Mouse (Mus musculus) spleen, postnatal 14 days (tissue): ENCODE measurements around the gene Rbpjl.
A peak's percentile ranks its signal among the peaks of the same experiment; 100 is the strongest.

ENCODE experiments used
- DNase-seq, 2 experiments: peaks; one replicate each; pipeline ENCODE4 v3.0.0; 2021 to 2022; ENCODE audit warnings: low spot score in 2 of 2

The Rbpjl gene

DNA sequence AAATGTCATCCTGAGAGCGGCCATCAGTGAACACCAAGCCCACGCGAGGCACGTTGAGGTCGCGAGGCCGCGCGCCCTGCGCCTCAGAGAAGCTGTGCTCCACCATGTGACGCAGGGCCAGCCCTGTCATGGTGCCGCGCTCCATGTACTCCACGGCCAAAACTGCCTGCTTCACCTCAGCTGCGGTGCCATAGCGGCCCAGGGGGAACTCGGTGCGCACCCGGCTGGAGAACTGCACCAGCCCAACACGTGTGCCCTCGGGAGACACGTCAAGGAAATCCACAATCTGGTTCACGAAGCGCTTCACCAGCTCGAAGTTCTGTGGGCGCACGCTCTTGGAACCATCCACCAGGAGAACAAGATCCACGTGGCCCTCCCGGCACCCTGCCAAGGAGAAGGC lies 9.8 kb upstream of the Rbpjl start:
- no peak for DNase-seq

DNA sequence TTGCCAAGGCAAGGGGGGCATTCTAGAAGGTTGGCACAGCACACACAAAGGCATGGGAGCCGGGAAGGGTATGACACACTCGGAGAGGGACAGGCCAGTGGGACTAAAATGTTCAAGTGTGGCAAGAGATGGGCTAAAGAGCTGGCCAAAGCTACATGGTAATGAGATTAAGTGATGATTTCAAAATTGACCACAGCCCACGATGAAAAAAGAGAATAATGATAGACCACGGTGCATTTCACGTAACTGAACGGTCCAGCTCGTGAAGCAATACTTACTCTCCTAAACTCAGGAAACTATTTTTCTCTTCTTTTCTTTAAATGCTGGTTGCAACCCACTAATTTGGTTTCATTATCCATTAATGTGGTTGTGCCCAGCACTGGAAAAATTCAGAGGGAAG lies 6.9 kb upstream of the Rbpjl start:
- DNase-seq, result no peak

DNA sequence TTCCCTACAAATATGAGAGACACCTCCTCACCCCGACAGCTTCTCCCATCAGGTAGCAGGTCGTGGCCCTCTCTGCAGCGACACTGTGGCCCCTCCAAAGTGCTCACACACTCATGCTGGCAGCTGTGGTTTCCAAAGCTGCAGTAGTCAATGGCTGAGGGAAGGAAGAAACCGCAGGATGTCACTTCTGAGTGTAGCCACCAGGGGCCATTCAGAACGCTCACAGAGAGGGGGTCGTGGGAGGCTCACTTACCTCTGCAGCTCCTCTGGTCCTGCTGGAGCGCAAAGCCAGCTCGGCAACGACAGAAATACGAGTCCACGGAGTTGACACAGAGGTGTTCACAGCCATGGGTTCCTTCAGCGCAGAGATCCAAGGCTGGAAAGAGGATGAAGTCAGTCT lies 6.0 kb upstream of the Rbpjl start:
- no peak for DNase-seq

DNA sequence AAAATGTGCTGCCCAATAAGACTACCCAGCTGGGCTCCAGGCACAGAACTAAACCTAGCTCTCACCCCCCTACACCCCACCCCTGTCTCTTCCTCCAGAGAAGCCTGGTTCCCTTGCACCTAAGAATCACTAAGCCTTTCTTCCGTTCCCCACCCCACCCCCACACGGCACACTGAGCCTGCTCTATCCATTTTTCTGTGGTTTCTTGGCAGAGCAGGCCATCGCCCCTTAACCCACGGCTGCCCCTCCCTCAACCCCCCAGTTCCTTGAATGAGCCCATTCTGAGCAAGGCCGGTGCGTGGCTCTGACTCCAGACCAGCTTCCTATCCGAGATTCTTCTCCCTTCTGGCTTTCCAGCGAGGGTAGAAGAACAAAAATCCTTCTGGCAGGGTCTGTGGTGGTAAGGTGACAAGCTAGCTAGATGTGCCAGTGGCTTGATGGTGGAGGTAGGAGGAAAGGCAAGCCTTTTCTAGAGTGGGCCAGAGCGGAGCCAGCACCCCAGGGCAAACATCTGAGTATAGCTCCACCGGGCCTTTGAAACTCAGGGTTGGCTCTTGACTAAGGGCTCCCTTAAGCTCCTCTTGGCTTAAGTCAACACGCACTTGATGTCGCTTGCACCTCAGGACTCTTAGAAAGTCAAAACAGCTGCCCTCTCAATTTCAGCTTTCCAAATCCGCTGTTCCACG lies 598 bp downstream of the Rbpjl start:
- DNase-seq, result no peak

DNA sequence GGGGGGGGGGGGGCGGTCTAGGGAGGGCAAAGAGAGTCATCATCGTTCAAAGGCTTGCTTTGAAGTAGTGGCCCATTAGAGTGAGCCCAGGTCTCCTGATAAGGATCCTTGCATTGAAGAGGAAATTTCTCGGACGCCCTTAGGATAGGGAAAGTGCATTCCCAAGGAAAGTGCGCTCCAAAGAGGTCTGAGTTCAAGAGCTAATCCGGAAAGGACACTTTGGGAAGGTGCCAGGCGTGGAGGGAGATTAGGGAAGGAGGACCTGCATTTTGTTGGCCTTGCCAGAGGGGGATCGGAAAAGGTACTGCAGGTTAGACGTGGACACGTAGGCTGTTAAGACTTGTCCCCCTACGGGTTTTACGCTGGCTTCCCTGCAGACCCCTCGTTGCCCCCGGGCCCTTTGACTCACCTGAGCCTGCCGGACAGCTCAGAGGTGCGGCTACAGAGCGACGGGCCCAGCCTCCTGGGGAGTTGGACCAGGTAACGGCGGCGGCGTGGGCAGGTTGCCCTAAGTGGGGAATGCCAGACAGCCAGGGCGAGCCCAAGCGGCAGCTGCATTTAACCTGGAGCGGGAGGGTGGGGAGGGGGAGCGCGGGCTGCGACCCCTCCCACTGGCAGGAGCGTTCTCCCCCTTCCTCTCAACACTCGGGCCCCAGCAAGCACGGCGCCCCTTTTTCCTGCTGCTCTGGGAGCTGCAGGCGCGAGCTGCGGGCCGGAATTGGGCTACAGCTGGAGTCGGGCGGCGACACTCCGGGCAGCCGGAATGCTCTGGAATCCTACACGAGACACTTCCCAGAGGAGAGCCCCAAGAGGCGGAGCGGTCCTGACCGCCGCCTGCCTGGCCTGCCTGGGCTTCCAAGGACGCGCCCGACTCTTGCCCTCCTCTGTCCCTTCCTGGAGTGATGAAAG lies 1.4 kb downstream of the Rbpjl start:
- DNase-seq, result no peak

DNA sequence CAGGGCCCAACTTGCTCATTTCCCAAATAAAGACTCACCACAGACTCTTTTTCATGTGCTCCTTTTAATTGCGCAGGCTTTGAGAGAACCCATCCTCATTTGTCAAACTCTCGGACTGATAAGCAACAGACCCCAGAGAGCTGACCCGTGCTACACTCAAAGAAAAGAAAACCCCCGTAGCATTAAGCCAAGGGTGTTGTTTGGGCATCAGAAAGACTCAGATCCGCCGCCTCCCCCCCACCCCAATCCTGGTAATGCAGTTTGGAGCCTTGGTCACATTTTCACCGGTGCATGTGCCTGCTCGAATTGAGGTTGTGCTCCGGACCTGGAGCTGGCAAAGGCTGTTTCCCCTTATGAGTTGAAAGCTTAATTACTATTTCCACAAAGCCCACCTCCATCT lies 2.1 kb downstream of the Rbpjl start, which contains the start of gene Matn4:
Matn4 (minus strand) TSS at position 101 of the 400 bp plus-strand sequence.
- no peak for DNase-seq

DNA sequence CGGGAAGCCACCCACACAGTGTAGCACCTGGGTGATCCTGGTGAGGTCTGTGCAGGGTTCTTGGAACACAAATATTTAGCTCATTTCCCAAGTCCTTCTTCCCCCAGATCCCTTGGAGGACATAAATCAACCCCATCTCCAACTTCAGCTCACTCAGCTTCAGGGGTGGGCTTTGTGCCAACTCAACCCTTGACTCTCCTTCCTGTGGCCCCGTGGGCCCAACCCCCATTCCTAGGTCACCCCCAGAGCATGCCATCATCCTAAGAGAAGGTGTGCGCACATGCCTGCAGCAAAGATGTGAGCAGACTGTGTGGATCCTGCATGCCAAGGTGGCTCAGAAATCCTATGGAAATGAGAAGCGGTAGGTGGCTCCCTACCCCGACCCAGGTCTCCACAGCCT lies 2.6 kb downstream of the Rbpjl start:
- DNase-seq, result no peak

DNA sequence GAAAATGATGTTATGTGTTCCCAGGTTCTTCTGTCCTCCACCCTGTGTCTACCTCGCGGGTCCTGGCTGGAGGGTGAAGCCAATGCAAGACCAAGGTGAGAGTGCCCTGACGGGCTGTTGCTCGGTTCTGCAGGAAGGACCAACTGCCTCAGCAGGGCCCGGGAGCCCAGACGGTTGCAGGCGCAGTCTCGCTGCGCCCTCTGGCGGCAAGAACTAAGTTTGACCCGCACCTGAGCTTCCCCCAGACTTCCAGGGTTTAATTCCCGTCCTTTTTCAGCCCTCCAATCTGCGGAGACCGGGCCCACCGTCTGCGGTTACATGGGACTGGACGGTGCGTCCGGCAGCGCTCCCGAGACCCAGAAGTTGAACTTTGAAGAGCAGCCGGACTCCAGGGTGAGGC lies 4.8 kb downstream of the Rbpjl start:
- peak in 1 of 2 experiments; percentile 44 for DNase-seq

DNA sequence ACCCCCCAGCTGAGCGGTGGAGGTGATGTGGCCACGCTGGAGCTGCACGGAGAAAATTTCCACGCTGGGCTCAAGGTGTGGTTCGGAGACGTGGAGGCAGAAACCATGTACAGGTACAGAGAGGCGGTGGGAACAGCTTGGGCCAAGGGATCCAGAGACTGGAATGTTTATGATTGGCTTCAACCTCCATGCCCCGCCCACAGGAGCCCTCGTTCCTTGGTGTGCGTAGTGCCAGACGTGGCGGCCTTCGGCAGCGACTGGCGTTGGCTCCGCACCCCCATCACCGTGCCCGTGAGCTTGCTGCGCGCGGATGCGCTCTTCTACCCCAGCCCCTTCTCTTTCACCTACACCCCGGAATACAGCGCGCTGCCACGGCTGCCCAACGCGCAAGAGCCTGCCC lies 11.2 kb downstream of the Rbpjl start:
- no peak for DNase-seq

DNA sequence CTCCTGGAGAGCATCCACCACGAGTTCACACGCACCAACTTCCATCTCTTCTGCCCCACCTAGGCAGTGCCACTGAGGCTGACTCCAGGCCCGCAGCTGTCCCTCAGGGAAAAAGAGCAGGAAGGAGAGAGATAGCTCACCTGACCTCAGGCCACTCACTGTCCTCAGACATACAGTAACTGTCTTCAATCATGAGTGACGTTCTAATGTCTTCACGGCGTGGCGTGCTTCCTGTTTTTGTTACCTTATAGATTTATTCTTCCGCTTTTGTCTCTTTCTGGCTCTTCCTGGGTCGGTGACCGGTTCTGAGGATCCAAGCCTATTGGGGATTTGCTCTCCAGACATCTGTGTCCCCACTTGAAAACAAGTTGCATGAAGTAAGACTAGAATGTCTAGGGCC lies 11.6 kb downstream of the Rbpjl start:
- no peak for DNase-seq

DNA sequence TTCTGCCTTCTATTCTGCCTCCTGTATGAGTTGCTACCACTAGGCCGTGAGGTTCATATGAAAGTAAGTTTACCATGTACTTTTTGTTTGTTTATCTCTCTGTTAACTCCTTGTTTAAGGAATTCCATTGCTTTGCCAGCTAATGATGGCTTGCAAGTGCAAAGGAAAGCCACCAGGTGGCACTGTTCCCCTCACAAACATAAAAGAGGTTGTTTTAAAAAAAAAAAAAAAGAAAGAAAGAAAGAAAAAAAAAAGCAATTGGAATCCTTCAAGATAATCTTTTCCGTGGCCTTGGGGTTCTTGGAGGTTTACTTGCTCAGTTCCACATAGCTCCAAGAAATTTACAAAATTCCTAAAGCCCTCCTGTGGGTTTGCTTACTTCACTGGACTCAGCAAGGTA lies 14.3 kb downstream of the Rbpjl start:
- no peak for DNase-seq

DNA sequence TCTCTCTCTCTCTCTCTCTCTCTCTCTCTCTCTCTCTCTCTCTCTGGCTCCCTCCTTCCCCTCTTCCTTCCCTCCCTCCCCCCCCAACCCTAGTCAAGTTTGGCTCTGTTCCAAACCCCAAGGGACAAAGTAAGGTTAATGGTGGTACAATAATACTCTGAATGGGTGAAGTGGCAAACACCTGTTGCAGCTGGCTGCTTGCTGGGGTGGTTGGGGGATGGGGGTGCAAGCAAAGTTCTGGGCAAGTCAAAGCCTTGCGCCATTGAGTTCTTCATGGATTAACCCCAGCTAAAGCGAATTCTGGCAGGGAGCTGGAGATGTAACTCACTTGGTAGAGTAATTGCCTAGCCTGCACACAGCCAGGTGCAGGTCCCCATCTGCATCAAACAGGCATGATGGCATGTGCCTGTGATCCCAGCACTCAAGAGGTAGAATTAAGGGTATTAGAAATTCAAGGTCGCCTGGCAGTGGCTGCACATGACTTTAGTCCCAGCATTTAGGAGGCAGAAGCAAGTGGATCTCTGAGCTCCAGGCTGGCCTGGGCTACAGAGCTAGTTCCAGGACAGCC lies 15.5 kb downstream of the Rbpjl start:
- DNase-seq, result no peak

DNA sequence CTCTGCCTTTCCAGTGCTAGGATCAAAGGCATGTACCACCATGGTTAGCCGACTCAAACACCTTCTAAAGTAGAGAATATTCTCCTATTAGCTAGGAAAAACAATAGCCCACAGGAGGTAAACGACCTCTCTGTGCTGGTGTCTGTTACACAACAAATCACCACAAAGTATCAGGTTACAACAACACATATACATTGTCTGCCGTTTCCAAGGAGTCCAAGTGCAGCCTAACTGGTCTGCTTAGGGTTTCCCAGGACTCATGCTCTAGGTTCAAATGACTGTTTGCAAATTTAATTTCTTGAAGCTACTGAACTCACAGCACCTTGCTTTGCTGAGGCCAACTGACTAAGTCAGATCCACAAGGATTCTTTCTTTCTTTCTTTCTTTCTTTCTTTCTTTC lies 16.5 kb downstream of the Rbpjl start:
- DNase-seq, result no peak

DNA sequence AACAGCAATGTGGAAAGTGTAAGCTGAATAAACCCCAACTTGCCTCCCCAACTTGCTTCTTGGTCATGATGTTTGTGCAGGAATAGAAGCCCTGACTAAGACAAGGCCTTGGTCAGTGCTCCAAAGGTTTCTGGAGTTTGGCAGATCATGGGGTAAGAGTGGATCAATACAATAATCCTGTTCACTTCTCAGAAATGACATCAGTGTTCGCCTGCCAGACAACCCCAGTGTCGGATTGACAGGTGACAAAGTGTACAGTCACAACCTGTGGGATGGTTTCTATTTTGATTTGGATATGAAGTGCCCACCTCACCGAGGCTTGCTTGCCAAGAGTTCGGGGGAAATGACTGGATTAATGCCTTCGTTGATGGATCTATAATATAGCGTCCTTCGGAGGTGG lies 18.4 kb downstream of the Rbpjl start:
- no peak for DNase-seq

DNA sequence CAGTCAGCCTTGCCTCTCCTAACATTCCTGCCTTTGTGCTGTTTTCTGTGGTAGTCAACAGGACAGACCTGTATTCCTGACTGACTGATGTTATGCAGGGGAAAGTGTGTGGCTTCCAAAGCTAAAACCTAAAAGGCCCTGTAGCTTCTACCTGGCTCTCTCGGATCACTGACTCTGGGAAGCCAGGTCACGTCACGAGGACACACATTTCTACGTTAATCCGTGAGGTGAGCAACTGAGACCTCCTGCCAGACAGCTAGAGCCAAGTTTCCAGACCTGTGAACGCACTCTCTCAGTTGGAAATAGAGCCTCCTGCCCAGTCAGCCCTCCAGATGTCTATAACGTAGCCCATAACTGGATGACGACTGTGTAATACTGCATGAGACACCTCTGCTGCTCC lies 19.0 kb downstream of the Rbpjl start:
- no peak for DNase-seq

DNA sequence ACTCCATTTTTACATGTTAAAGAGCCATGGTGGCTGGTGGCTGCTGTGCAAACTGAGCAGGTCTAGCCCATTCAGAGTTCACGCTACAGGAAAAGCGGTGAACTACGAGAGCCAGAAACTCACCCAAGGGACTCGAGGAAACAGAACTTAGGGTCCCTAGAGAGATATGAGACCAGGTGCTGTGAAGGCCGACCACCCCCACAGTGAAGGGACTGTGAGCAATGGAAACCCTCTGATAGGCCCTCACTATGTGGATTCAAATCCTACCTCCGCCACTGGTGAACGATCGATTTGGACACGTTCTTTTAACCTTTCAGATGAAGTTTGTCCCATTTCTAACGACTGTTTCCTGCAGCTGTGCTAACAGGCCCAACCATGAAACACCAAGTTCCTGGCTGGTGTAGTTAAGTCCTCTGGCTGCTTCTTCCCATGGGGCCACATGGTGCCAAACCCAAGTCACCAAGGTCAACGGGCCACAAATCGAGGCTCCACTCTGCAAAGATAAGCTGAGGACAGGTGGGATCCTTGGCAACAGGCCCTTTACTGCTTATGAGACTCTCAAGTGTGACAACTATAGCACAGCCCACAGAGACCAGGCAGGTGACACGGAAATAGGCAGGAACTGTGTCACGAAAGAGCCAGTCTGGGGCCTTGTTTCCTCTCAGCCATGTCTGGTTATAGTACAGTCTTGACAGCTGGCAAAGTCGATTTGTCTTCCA lies 19.9 kb downstream of the Rbpjl start:
- DNase-seq, result peak in 1 of 2 experiments; percentile 32

DNA sequence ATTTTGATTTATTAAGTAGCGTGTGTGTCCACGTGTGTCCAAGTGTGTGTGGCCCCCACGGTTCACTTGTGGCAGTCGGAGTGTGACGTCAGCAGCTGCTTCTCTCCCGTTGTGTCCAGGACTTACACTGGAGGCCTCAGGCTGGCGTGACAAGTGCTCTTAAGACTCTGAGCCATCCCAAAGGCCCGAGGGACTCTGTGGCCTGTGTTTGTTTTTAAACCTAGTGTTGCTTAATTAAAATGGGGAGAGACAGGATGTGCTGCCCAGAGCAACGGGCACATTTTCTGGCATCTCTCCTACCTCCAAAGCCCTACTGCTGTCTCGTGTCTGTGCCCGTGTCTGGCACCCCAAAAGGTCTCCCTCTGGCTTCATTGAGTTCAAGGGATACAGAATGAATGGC lies 20.5 kb downstream of the Rbpjl start:
- no peak for DNase-seq

DNA sequence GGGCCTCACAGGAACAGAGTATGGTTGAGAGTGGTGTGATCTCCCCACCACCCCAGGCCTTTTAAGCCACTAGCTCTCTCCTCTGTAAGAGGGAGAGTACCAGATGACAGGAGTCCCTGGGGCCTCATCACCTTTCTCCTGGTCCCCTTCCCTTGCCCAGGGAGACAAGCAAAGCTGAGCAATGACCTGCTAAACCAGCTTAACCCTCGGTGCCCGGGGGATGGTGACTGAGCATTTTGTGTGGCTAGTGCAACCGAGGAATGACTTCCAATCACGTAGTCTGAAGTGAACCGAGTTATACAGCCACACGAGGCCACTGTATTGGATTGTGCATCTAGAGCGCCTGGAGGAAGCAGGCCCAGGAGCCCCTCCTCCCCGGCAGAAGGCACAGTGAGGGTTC lies 21.5 kb downstream of the Rbpjl start:
- no peak for DNase-seq

DNA sequence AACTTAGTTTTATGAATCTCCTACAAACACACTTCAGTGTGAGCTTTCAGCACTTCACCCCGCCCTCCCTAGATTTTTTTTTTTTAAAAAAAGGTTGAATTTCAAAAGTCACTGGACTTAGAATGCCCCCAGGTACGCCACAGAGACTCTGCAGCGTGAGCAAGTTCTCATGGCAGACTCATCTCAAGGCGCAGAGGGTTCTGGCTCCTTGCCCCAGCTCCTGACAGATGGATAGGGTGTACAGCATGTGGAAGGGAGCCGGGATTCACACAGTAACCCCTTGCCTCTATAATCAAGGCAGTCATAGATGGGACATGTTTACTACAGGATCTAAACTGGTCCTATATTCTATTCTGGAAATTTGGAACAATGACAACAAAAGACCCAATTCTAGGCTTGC lies 22.5 kb downstream of the Rbpjl start:
- no peak for DNase-seq

DNA sequence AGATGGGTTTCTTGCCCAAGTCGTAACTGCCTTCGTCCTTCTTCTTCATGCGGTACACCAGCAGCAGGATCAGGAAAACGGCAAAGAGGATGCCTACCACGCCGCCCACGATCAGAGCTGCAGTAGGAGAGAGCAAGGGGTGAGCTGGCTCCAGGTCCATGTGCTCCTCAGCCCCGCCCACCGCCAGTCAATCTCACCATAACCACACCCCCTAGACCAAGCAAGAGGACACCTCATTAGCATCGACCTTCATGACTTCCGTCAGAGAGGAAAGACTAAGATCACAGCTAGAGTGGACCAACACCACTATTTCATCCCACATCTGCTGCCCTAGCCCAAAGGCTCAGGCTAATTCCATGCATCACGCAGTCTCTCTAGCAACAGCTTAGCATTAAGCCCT lies 23.2 kb downstream of the Rbpjl start:
- no peak for DNase-seq

DNA sequence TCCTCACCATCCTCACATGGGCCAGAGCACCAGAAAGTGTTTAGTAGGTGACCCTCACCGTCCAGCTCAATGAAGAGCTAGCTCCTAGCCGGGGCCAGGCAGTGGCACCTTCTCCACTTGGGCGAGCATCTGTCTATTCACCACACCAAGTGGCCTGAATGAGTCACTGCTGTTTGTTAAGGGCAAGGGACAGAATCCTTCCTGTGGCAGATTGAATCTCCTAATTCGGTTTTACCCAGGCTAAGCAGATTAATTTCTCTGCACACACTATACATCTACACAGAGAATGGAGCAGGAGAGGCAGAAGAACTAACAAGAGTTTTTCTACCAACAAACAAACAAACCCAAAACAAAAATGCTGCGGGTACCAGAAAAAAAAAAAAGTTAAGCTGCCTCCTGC lies 24.0 kb downstream of the Rbpjl start:
- no peak for DNase-seq

DNA sequence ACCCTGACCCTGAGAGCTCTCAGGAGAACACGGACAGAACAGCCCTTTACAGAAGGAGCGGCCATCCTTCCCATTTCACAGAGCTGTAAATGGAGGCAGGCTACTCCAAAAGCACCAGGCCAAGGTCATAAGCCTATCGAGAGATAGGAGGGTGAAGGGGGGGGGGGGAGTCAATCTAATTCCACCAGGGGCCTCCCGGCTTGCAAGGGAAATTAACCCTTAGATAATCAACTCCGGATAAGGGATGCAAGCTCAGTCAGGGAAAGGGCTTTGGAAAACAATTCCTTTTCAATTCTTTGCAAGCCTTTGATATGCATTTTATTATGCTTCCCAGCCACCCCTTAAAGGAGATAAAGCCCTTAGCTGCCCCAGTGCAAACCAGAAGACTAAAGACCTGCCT lies 25.5 kb downstream of the Rbpjl start:
- no peak for DNase-seq
